Mouse (Mus musculus) stomach, postnatal 0 days (tissue): ENCODE data around the gene Rtp4. TPM values are rescaled to one million over a fixed set of nuclear protein-coding genes. Genes with fewer than 3 reads are reported as not detected.

ENCODE experiments used
- ATAC-seq: fragments of 200-750 bp; cut with Nextera tagmentation; 2 replicates; pipeline ENCODE4 v1.8.0; 2017; ENCODE audit not compliant: low FRiP score, low TSS enrichment
- DNase-seq: peaks from one replicate; pipeline ENCODE4 v3.0.0-alpha.2; 2016; ENCODE audit warnings: low spot score
- H3K27ac ChIP-seq: fragments of 300-500 bp; sonication (generic); replicated peaks from 2 replicates; pipeline ENCODE4 v1.5.1; 2014; ENCODE audit warnings: mild to moderate bottlenecking, control low read depth
- H3K27me3 ChIP-seq: fragments of 300-500 bp; sonication (generic); 2 replicates; pipeline ENCODE4 v1.6.1; 2014; ENCODE audit warnings: low read length; ENCODE audit not compliant: control insufficient read depth, insufficient read depth
- H3K36me3 ChIP-seq: fragments of 300-500 bp; sonication (generic); 2 replicates; pipeline ENCODE4 v1.6.1; 2014; ENCODE audit warnings: low read length, mixed read lengths; ENCODE audit not compliant: control insufficient read depth, insufficient read depth
- H3K4me1 ChIP-seq: fragments of 300-500 bp; sonication (generic); replicated peaks from 2 replicates; pipeline ENCODE4 v1.6.1; 2014; ENCODE audit warnings: antibody characterized with exemption; ENCODE audit not compliant: control insufficient read depth, insufficient read depth
- H3K4me2 ChIP-seq: fragments of 300-500 bp; sonication (generic); replicated peaks from 2 replicates; pipeline ENCODE4 v1.6.1; 2014; ENCODE audit warnings: low read depth, mild to moderate bottlenecking, control low read depth, moderate library complexity
- H3K4me3 ChIP-seq: fragments of 300-500 bp; sonication (generic); 2 replicates; pipeline ENCODE4 v1.5.1; 2014; ENCODE audit warnings: low read depth, low read length, control low read depth
- H3K9ac ChIP-seq: fragments of 300-500 bp; sonication (generic); 2 replicates; pipeline ENCODE4 v1.6.1; 2014; ENCODE audit warnings: mild to moderate bottlenecking, low read length, control low read depth, mixed read lengths
- H3K9me3 ChIP-seq: fragments of 300-500 bp; sonication (generic); 2 replicates; pipeline ENCODE4 v1.6.1; 2016; ENCODE audit warnings: low read length; ENCODE audit not compliant: control insufficient read depth
- CTCF ChIP-seq: IDR thresholded peaks from 2 replicates; pipeline ENCODE4 v1.5.1; 2016; ENCODE audit warnings: antibody characterized with exemption, low read depth, mild to moderate bottlenecking, moderate library complexity
- EP300 ChIP-seq: optimal IDR thresholded peaks from 2 replicates; pipeline ENCODE3; 2016; ENCODE audit warnings: antibody characterized with exemption
- WGBS: fragments of 180-500 bp; shearing (Covaris S2); extraction: QIAGEN DNeasy Blood & Tissue Kit; methylation state at CpG from one replicate; pipeline ENCODE4 v1.1.7; 2014; 5-methylcytosine and 5-hydroxymethylcytosine counted together
- polyA plus RNA-seq: library from polyadenylated mRNA; unstranded; fragments of >200 nt; fragmentation: Nextera tagmentation; extraction: Ambion mirVana; gene quantifications from 2 replicates; pipeline ENCODE4 v1.2.1, GENCODE M21; 2015

Gene Rtp4
- polyA plus RNA-seq, 1 experiment from 2014 or later: 19.7 TPM

DNA sequence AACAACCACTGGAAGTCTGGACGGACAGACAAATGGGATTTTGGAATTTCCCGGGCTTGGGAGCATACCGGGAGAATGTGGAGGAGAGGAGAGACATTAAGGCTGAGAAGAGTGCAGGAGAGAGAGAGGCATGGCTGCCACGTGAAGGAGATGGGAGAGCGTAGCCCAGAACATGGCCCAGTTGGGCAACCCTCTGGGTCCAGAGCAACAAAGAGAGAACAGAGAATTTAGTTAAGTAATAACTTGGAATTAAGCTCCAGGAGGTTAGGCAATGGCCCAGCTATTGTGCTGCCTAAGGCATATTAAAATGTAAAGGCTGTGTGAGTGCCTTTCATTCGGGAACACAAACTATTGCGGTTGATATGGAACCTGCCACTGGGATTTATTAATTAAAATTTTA is 86.6 kb downstream of the Rtp4 start:
- Histone ChIP-seq H3K27ac (no peak overlapping the region), H3K9me3 (no peaks in the 10 kb centered on the region), H3K4me2 (no peak overlapping the region), H3K36me3 (no peaks in the 10 kb centered on the region), H3K9ac (no peak overlapping the region), H3K4me3 (no peak overlapping the region), H3K4me1 (no peaks in the 10 kb centered on the region), H3K27me3 (no peaks in the 10 kb centered on the region)
- DNase-seq (no peak), ATAC-seq (no peak)
- 94% methylated on average over 7 of the region's 7 CpGs for WGBS
- TF ChIP-seq EP300: no peak

DNA sequence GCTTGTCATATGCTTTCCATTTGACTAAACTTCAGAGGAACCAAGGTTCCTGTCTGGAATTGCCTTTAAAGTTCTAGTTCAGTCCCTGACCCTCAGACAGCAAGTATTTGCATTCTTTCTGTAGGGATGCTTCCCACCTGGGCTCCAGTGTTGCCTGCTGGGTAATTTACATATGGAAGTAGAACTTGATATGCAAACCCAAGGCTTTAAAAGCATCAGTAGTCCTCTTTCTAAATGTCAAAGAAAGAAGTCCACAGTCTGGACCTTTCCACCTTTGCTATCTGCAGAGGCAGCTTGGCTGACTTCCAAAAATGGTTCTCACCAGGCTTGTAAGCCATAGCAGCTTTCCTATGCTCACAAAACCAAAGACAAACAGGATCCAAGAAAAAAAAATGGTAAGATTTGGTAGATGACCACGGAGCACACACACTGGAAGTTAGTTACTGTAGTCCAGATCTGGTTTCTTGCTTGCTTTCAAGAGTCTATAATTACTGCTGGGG is 87.9 kb downstream of the Rtp4 start:
- no peaks in the 10 kb centered on the region for H3K27me3 ChIP-seq
- no peaks in the 10 kb centered on the region for H3K36me3 ChIP-seq
- no peaks in the 10 kb centered on the region for H3K9me3 ChIP-seq
- no peak for TF ChIP-seq EP300
- TF ChIP-seq CTCF: no peak
- ATAC-seq (no peak), DNase-seq (peak; percentile 20)
- no peak overlapping the region for H3K4me3 ChIP-seq
- no peak overlapping the region for H3K9ac ChIP-seq
- H3K4me2 ChIP-seq: no peak overlapping the region
- WGBS: 14% methylated on average over 1 of the region's 1 CpGs
- H3K27ac ChIP-seq: no peak overlapping the region
- H3K4me1 ChIP-seq: no peaks in the 10 kb centered on the region

DNA sequence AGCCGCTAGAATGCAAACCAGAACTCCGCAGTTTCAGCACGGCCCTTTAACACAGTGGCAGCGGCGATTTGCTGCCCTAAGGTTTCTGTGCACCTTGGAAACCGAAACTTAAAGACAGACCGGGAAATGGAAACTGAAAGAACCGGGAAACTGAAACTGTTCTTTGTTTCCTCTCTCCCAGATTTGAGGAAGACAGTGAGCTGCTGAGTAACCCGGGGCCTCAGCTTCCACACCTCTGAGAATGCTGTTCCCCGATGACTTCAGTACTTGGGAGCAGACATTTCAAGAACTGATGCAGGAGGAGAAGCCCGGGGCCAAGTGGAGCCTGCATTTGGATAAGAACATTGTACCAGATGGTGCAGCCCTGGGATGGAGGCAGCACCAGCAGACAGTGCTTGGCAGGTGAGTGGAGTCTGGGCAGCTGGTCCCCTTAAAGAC is 89.7 kb downstream of the Rtp4 start:
- TF ChIP-seq EP300: no peak
- no peak for TF ChIP-seq CTCF
- peak overlapping the region; percentile 44 for H3K4me3 ChIP-seq
- DNase-seq (peak; percentile 48), ATAC-seq (peak; percentile 75)
- peak overlapping the region; percentile 71 for H3K27ac ChIP-seq
- no peaks in the 10 kb centered on the region for H3K4me1 ChIP-seq
- H3K27me3 ChIP-seq: no peaks in the 10 kb centered on the region
- WGBS: 22% methylated on average over 11 of the region's 11 CpGs
- peak overlapping the region; percentile 50 for H3K9ac ChIP-seq
- H3K9me3 ChIP-seq: no peaks in the 10 kb centered on the region
- peak overlapping the region; percentile 55 for H3K4me2 ChIP-seq
- H3K36me3 ChIP-seq: no peaks in the 10 kb centered on the region

DNA sequence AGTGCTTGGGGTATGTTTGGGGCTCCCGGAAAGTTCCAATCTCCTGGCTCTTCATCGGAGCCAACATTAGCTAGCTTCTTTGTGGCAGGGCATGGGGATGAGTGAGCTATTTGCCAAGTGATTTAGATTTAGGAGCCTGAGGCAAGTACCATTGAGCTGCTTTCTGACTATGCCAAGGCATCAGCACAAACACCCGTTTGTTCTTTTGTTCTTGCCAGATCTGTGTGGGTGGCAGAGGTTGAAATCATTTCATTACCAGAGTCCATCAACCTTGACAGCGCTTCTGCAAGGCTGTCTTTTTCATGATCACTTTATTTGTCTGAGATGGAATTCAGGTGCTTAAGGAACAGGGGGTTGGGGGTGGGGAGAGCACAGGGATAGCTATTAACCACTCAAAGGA is 104.1 kb downstream of the Rtp4 start:
- Histone ChIP-seq H3K4me2 (no peak overlapping the region), H3K27me3 (no peaks in the 10 kb centered on the region), H3K9ac (no peak overlapping the region), H3K9me3 (no peaks in the 10 kb centered on the region), H3K4me1 (no peaks in the 10 kb centered on the region), H3K4me3 (no peak overlapping the region), H3K27ac (no peak overlapping the region), H3K36me3 (no peaks in the 10 kb centered on the region)
- DNase-seq (no peak), ATAC-seq (no peak)
- no peak for TF ChIP-seq EP300
- TF ChIP-seq CTCF: no peak
- 61% methylated on average over 4 of the region's 4 CpGs for WGBS

DNA sequence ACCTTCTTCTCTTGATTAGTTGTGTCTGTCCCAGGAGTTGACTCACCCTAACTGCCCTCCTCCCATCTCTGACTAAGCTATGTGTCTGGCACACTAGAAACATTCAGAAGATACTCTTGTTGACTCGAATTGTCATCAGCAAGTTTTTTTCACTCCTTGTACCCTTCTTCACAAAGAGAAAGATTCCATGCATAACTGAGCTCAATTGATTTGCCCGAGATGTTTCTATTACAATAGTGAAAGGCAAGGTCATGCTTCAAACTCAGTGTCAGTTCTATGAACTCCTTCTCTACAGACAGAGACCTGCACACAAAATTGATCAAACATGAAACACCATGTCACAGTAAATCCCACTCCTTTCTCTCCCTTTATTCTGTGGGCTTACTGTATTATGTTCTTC is 111.4 kb downstream of the Rtp4 start:
- Histone ChIP-seq H3K4me1 (no peaks in the 10 kb centered on the region), H3K27ac (no peak overlapping the region), H3K9ac (no peak overlapping the region), H3K27me3 (no peaks in the 10 kb centered on the region), H3K4me3 (no peak overlapping the region), H3K9me3 (no peaks in the 10 kb centered on the region), H3K4me2 (no peak overlapping the region), H3K36me3 (no peaks in the 10 kb centered on the region)
- 66% methylated on average over 2 of the region's 2 CpGs for WGBS
- DNase-seq: no peak
- no peak for ATAC-seq
- no peak for TF ChIP-seq CTCF
- no peak for TF ChIP-seq EP300

DNA sequence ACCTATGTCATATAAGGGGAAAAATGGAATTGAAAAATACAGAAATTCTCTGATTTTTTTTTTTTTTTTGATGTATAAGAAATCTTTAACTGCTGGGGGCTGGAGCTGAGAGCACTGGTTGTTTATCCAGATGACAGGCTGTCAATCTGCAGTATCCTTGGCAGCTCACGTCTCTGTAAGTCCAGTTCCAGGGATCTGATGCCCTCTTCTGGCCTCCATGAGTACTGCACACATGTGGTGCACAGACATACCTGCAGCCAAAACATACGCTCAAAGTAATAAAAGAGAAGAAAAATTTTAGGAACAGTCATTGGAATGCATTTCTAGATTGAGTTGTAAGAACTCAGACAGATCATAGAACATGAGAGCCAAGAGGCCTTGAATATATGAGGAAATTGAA is 112.6 kb downstream of the Rtp4 start:
- no peak overlapping the region for H3K4me3 ChIP-seq
- ATAC-seq (no peak), DNase-seq (no peak)
- 78% methylated on average over 2 of the region's 2 CpGs for WGBS
- H3K27ac ChIP-seq: no peak overlapping the region
- TF ChIP-seq CTCF (peak; percentile 47), EP300 (no peak)
- H3K4me2 ChIP-seq: no peak overlapping the region
- no peaks in the 10 kb centered on the region for H3K27me3 ChIP-seq
- H3K36me3 ChIP-seq: no peaks in the 10 kb centered on the region
- H3K9ac ChIP-seq: no peak overlapping the region
- H3K9me3 ChIP-seq: no peaks in the 10 kb centered on the region
- no peaks in the 10 kb centered on the region for H3K4me1 ChIP-seq
